Mouse (Mus musculus): ENCODE data around the gene Zfp710. TPM values are rescaled to one million over a fixed set of nuclear protein-coding genes. Genes with fewer than 3 reads are reported as not detected.

Zfp710 gene
- polyA plus RNA-seq, 1 experiment from 2014 or later = 9.4 TPM

- 0% methylated on average over 17 of the region's 59 CpGs for WGBS
- no peaks in the 10 kb centered on the region for H3K9me3 ChIP-seq (ENCODE audit: control insufficient read depth)
- 0 out of 2 replicates have a peak, but pooled peaks cover 4% of the 10 kb centered on the region for H3K4me1 ChIP-seq (replicated peaks; ENCODE audit: control insufficient read depth, insufficient read depth, low read length)
- no peaks in the 10 kb centered on the region for H3K36me3 ChIP-seq (ENCODE audit: control insufficient read depth, insufficient read depth)
- H3K9ac ChIP-seq (ENCODE audit: low read depth, low read length) = peak overlapping the region; percentile 94
- no peaks in the 10 kb centered on the region for H3K27me3 ChIP-seq (replicated peaks; ENCODE audit: control insufficient read depth, insufficient read depth, low read length)
- peak overlapping the region; percentile 90 for H3K4me3 ChIP-seq (ENCODE audit: low read depth, low read length)
- no peak for TF ChIP-seq CTCF (IDR thresholded peaks at IDR 0.05; ENCODE audit: low read depth)
- H3K27ac ChIP-seq (ENCODE audit: low read depth, low read length) = peak overlapping the region; percentile 99
- ATAC-seq = peak; percentile 18; the same call in 1 of the 2 replicates
- H3K4me2 ChIP-seq (replicated peaks; ENCODE audit: low read depth) = peak overlapping the region; percentile 92
Observed at GRCm38 (mm10) chr7:80026118-80026989, 1.7 kb downstream of the Zfp710 start.

DNA sequence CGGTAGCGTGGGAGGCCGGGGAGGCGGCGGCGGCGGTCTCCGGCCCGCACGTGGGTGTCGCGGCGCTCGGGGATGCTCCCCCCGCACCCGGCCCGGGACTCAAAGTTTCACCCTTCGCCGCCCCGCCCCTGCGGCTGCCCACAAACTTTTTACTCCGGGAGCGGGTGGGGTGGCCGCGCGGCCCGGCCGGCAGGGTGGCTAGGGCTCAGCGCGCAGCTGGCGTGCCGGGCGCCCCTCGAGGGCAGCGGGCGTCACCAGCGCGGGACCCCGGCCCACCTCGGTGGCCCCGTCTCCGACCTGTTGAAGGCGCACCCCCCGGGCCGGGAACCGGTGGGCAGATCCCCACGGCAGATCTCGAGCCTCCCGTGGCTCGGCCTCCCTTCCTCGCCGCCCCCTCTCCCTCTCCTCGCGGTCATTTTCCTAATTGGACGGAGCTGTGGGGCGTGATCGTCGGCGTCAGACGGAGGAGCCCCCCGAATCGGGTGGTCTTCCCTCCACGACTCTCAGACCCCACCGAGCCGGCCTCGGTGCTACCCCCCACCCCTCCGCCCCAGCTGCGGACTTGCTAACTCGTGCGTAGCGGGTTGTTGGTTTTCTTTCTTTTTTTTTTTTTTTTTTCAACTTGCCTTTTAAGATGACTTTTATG lies 2.5 kb downstream of the Zfp710 start:
- peak overlapping the region; percentile 92 for H3K4me2 ChIP-seq (replicated peaks; ENCODE audit: low read depth)
- peak overlapping the region; percentile 99 for H3K27ac ChIP-seq (ENCODE audit: low read depth, low read length)
- peaks cover 4% of the 10 kb centered on the region; the same call in 1 of the 2 replicates for H3K4me1 ChIP-seq (replicated peaks; ENCODE audit: control insufficient read depth, insufficient read depth, low read length)
- 0 out of 2 replicates have a peak, but pooled peaks have one; percentile 17 for TF ChIP-seq CTCF (IDR thresholded peaks at IDR 0.05; ENCODE audit: low read depth)
- no peaks in the 10 kb centered on the region for H3K9me3 ChIP-seq (ENCODE audit: control insufficient read depth)
- ATAC-seq = peak; percentile 5; the same call in 1 of the 2 replicates
- peak overlapping the region; percentile 90 for H3K4me3 ChIP-seq (ENCODE audit: low read depth, low read length)
- WGBS = under 1% methylated on average over 51 of the region's 71 CpGs
- H3K36me3 ChIP-seq (ENCODE audit: control insufficient read depth, insufficient read depth) = no peaks in the 10 kb centered on the region
- H3K9ac ChIP-seq (ENCODE audit: low read depth, low read length) = peak overlapping the region; percentile 94
- H3K27me3 ChIP-seq (replicated peaks; ENCODE audit: control insufficient read depth, insufficient read depth, low read length) = no peaks in the 10 kb centered on the region

- peak overlapping the region; percentile 99 for H3K27ac ChIP-seq (ENCODE audit: low read depth, low read length)
- peaks cover 4% of the 10 kb centered on the region; the same call in 1 of the 2 replicates for H3K4me1 ChIP-seq (replicated peaks; ENCODE audit: control insufficient read depth, insufficient read depth, low read length)
- H3K27me3 ChIP-seq (replicated peaks; ENCODE audit: control insufficient read depth, insufficient read depth, low read length) = no peaks in the 10 kb centered on the region
- WGBS = 5% methylated on average over 23 of the region's 23 CpGs
- ATAC-seq = no peak
- no peak for TF ChIP-seq CTCF (IDR thresholded peaks at IDR 0.05; ENCODE audit: low read depth)
- H3K4me3 ChIP-seq (ENCODE audit: low read depth, low read length) = peak overlapping the region; percentile 90
- H3K4me2 ChIP-seq (replicated peaks; ENCODE audit: low read depth) = peak overlapping the region; percentile 92
- H3K36me3 ChIP-seq (ENCODE audit: control insufficient read depth, insufficient read depth) = no peaks in the 10 kb centered on the region
- no peaks in the 10 kb centered on the region for H3K9me3 ChIP-seq (ENCODE audit: control insufficient read depth)
- peak overlapping the region; percentile 94 for H3K9ac ChIP-seq (ENCODE audit: low read depth, low read length)
Observed at GRCm38 (mm10) chr7:80027636-80028417, 3.2 kb downstream of the Zfp710 start.

DNA sequence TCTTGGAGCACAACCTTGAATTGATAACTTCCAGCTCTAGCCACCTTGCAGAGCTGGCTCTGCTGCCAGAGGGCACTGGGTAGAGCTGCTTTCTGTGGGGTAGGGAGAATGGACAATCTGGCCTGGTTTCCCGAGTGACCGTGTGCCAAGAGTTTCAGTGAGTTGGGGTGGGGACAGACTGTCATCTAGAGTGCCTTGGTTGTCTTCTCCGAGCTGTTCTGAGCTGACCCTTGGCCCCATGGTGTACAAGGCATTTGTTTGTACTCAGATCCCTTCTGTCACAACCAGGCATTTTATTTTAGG lies 3.8 kb downstream of the Zfp710 start:
- H3K27ac ChIP-seq (ENCODE audit: low read depth, low read length) = peak overlapping the region; percentile 99
- TF ChIP-seq CTCF (IDR thresholded peaks at IDR 0.05; ENCODE audit: low read depth) = no peak

GRCm38 (mm10) chr7:80030009-80030408 lies 5.4 kb downstream of the Zfp710 start:
- H3K4me2 ChIP-seq (replicated peaks; ENCODE audit: low read depth) = no peak overlapping the region
- no peak for ATAC-seq
- H3K4me3 ChIP-seq (ENCODE audit: low read depth, low read length) = no peak overlapping the region
- H3K4me1 ChIP-seq (replicated peaks; ENCODE audit: control insufficient read depth, insufficient read depth, low read length) = peaks cover 9% of the 10 kb centered on the region
- TF ChIP-seq CTCF (IDR thresholded peaks at IDR 0.05; ENCODE audit: low read depth) = no peak
- H3K36me3 ChIP-seq (ENCODE audit: control insufficient read depth, insufficient read depth) = no peaks in the 10 kb centered on the region
- H3K27ac ChIP-seq (ENCODE audit: low read depth, low read length) = 0 out of 2 replicates have a peak overlapping the region, but pooled peaks have one; percentile 35
- H3K9ac ChIP-seq (ENCODE audit: low read depth, low read length) = no peak overlapping the region
- no peaks in the 10 kb centered on the region for H3K9me3 ChIP-seq (ENCODE audit: control insufficient read depth)
- no peaks in the 10 kb centered on the region for H3K27me3 ChIP-seq (replicated peaks; ENCODE audit: control insufficient read depth, insufficient read depth, low read length)

More for the DNA sequence above, 3.8 kb downstream of the Zfp710 start:
- no peaks in the 10 kb centered on the region for H3K36me3 ChIP-seq (ENCODE audit: control insufficient read depth, insufficient read depth)
- peak overlapping the region; percentile 90 for H3K4me3 ChIP-seq (ENCODE audit: low read depth, low read length)
- H3K4me2 ChIP-seq (replicated peaks; ENCODE audit: low read depth) = peak overlapping the region; percentile 92
- H3K9ac ChIP-seq (ENCODE audit: low read depth, low read length) = peak overlapping the region; percentile 94; the same call in 1 of the 2 replicates
- 10% methylated on average over 3 of the region's 3 CpGs for WGBS
- ATAC-seq = no peak
- no peaks in the 10 kb centered on the region for H3K27me3 ChIP-seq (replicated peaks; ENCODE audit: control insufficient read depth, insufficient read depth, low read length)
- H3K9me3 ChIP-seq (ENCODE audit: control insufficient read depth) = no peaks in the 10 kb centered on the region
- peaks cover 4% of the 10 kb centered on the region; the same call in 1 of the 2 replicates for H3K4me1 ChIP-seq (replicated peaks; ENCODE audit: control insufficient read depth, insufficient read depth, low read length)
